Comparison of ENCODE assay signal across 7 mouse cellular contexts in genomic region chr8:91312835-91313832, GRCm38 (mm10). TPM values are rescaled to one million over a fixed set of nuclear protein-coding genes. Genes with fewer than 3 reads are reported as not detected.
DNase-seq lines count a peak whose midpoint lies in the region; ATAC-seq and TF ChIP-seq lines count a peak whose summit lies in the region.

TSS of gene Rpgrip1l (minus strand) at chr8:91313262.
TSS of gene Fto (plus strand) at chr8:91313525.

- WGBS in embryonic facial prominence, embryonic 10.5 days: 1% methylated on average over 59 of the region's 59 CpGs
- WGBS in intestine, postnatal 0 days: 1% methylated on average over 59 of the region's 59 CpGs
- 1% methylated on average over 59 of the region's 59 CpGs for WGBS in midbrain, embryonic 12.5 days
- WGBS in small intestine, adult 2 months: under 1% methylated on average over 59 of the region's 59 CpGs

- peaks cover 7% of the 10 kb centered on the region; the same call in 1 of the 2 replicates for H3K36me3 ChIP-seq in embryonic facial prominence, embryonic 10.5 days (replicated peaks)
- no peaks in the 10 kb centered on the region for H3K36me3 ChIP-seq in intestine, postnatal 0 days (ENCODE audit: control insufficient read depth, insufficient read depth)
- H3K36me3 ChIP-seq in midbrain, embryonic 12.5 days: 0 out of 2 replicates have a peak, but pooled peaks cover 2% of the 10 kb centered on the region
- no peaks in the 10 kb centered on the region for H3K36me3 ChIP-seq in small intestine, adult 2 months (ENCODE audit: control insufficient read depth, insufficient read depth, low read length)

- peak within 1 kb of the TSS; percentile 84 for H3K4me3 ChIP-seq in embryonic facial prominence, embryonic 10.5 days
- peak within 1 kb of the TSS; percentile 70 for H3K4me3 ChIP-seq in intestine, postnatal 0 days (ENCODE audit: low read depth, low read length)
- peak within 1 kb of the TSS; percentile 72 for H3K4me3 ChIP-seq in midbrain, embryonic 12.5 days
- H3K4me3 ChIP-seq in small intestine, adult 2 months (ENCODE audit: low read depth, low read length): peak within 1 kb of the TSS; percentile 72

- H3K9ac ChIP-seq in intestine, postnatal 0 days (ENCODE audit: low read depth, low read length): peak within 1 kb of the TSS; percentile 71
- H3K9ac ChIP-seq in midbrain, embryonic 12.5 days (replicated peaks): peak within 1 kb of the TSS; percentile 80

- no peak for TF ChIP-seq CTCF in intestine, postnatal 0 days (IDR thresholded peaks at IDR 0.05; ENCODE audit: low read depth)
- TF ChIP-seq CTCF in small intestine, adult 2 months (IDR thresholded peaks at IDR 0.05; ENCODE audit: extremely low read depth, insufficient read length, insufficient replicate concordance, low read depth, low read length): no peak

- H3K4me1 ChIP-seq in embryonic facial prominence, embryonic 10.5 days: peaks cover 22% of the 10 kb centered on the region
- no peaks in the 10 kb centered on the region for H3K4me1 ChIP-seq in intestine, postnatal 0 days (replicated peaks; ENCODE audit: control insufficient read depth, insufficient read depth, low read length)
- H3K4me1 ChIP-seq in midbrain, embryonic 12.5 days: peaks cover 29% of the 10 kb centered on the region
- H3K4me1 ChIP-seq in small intestine, adult 2 months (ENCODE audit: control insufficient read depth, insufficient read depth, insufficient read length, low read length): peaks cover 2% of the 10 kb centered on the region

- peak; percentile 95 for DNase-seq in adrenal gland, postnatal 10 days
- DNase-seq in embryonic facial prominence, embryonic 10.5 days (ENCODE audit: low spot score): peak; percentile 97
- DNase-seq in gonadal fat pad, adult 2 months (ENCODE audit: low read depth): peak; percentile 96
- DNase-seq in left cerebral cortex, postnatal 4 days: peak; percentile 98

- H3K9me3 ChIP-seq in embryonic facial prominence, embryonic 10.5 days: no peaks in the 10 kb centered on the region
- no peaks in the 10 kb centered on the region for H3K9me3 ChIP-seq in intestine, postnatal 0 days (ENCODE audit: control insufficient read depth)
- H3K9me3 ChIP-seq in midbrain, embryonic 12.5 days: no peaks in the 10 kb centered on the region

- no peaks in the 10 kb centered on the region for H3K27me3 ChIP-seq in embryonic facial prominence, embryonic 10.5 days (replicated peaks; ENCODE audit: low read depth, poor library complexity, severe bottlenecking)
- H3K27me3 ChIP-seq in intestine, postnatal 0 days (replicated peaks; ENCODE audit: control insufficient read depth, insufficient read depth, low read length): no peaks in the 10 kb centered on the region
- H3K27me3 ChIP-seq in midbrain, embryonic 12.5 days: no peaks in the 10 kb centered on the region
- H3K27me3 ChIP-seq in small intestine, adult 2 months (ENCODE audit: control insufficient read depth, insufficient read depth, low read length): no peaks in the 10 kb centered on the region

- H3K27ac ChIP-seq in embryonic facial prominence, embryonic 10.5 days (replicated peaks): peak within 1 kb of the TSS; percentile 96
- H3K27ac ChIP-seq in intestine, postnatal 0 days (ENCODE audit: low read depth, low read length): peak within 1 kb of the TSS; percentile 47; the same call in 1 of the 2 replicates
- peak within 1 kb of the TSS; percentile 73 for H3K27ac ChIP-seq in midbrain, embryonic 12.5 days (replicated peaks)
- H3K27ac ChIP-seq in small intestine, adult 2 months (ENCODE audit: insufficient read depth, low read depth, low read length): no peak within 1 kb of the TSS

- peak; percentile 28 for TF ChIP-seq POLR2A in small intestine, adult 2 months (IDR thresholded peaks at IDR 0.05; ENCODE audit: low read depth, low read length)

- intact Hi-C loops in left cerebral cortex, postnatal 4 days (cut with DNase I): no loop called here

- peak; percentile 100 for ATAC-seq in intestine, postnatal 0 days
- ATAC-seq in midbrain, embryonic 12.5 days (ENCODE audit: low FRiP score, low read depth): peak; percentile 99

- peak within 1 kb of the TSS; percentile 75 for H3K4me2 ChIP-seq in intestine, postnatal 0 days (replicated peaks; ENCODE audit: low read depth)
- H3K4me2 ChIP-seq in midbrain, embryonic 12.5 days (replicated peaks): peak within 1 kb of the TSS; percentile 89

RNA-seq across cellular contexts. Expression of gene Rpgrip1l, which starts in this region (rescaled TPM):
- 1 to 10 TPM; 5.8 to 6.2 TPM for total RNA-seq in adrenal gland, postnatal 10 days (2021)
- 11.1 and 11.3 TPM in 2 replicates for polyA plus RNA-seq in embryonic facial prominence, embryonic 10.5 days (2016; fragmentation: Nextera tagmentation; extraction: Ambion mirVana)
- polyA plus RNA-seq in gonadal fat pad, adult 2 months (2012; rRNA removed): 1.3 and 1.8 TPM in 2 replicates
- 2.6 and 2.7 TPM in 2 replicates for polyA plus RNA-seq in intestine, postnatal 0 days (2015; fragmentation: Nextera tagmentation; extraction: Ambion mirVana)
- 10 to 100 TPM; 19.9 to 23.9 TPM for total RNA-seq in left cerebral cortex, postnatal 4 days (2021)
- 14.4 and 15.6 TPM in 2 replicates for polyA plus RNA-seq in midbrain, embryonic 12.5 days (2016; fragmentation: Nextera tagmentation; extraction: Ambion mirVana)
- 0.08 and 0.70 TPM in 2 replicates for polyA plus RNA-seq in small intestine, adult 2 months (2012; rRNA removed)

RNA-seq across cellular contexts. Expression of gene Fto, which starts in this region (rescaled TPM):
- 10 to 100 TPM; 64.6 to 79.4 TPM for total RNA-seq in adrenal gland, postnatal 10 days (2021)
- 95.3 and 98.3 TPM in 2 replicates for polyA plus RNA-seq in embryonic facial prominence, embryonic 10.5 days (2016; fragmentation: Nextera tagmentation; extraction: Ambion mirVana)
- polyA plus RNA-seq in gonadal fat pad, adult 2 months (2012; rRNA removed): 37.7 and 41.2 TPM in 2 replicates
- 21.7 and 22.7 TPM in 2 replicates for polyA plus RNA-seq in intestine, postnatal 0 days (2015; fragmentation: Nextera tagmentation; extraction: Ambion mirVana)
- total RNA-seq in left cerebral cortex, postnatal 4 days (2021): 100 to 1,000 TPM; 121 to 133 TPM
- polyA plus RNA-seq in midbrain, embryonic 12.5 days (2016; fragmentation: Nextera tagmentation; extraction: Ambion mirVana): 115 and 116 TPM in 2 replicates
- 6.8 and 7.3 TPM in 2 replicates for polyA plus RNA-seq in small intestine, adult 2 months (2012; rRNA removed)
